Mouse (Mus musculus) olfactory bulb, adult 2 months (tissue): ENCODE measurements around the gene Unc5cl.

Experiments
- CTCF ChIP-seq: fragments of 200-500 bp; IDR thresholded peaks from 2 replicates; pipeline ENCODE4 v1.5.1; 2012; ENCODE audit warnings: low read depth, mild to moderate bottlenecking, low read length, moderate library complexity; ENCODE audit not compliant: insufficient read depth
- POLR2A ChIP-seq: fragments of 200-500 bp; IDR thresholded peaks from 2 replicates; pipeline ENCODE4 v1.6.1; 2012; ENCODE audit warnings: mild to moderate bottlenecking, low read depth, low read length, moderate library complexity; ENCODE audit not compliant: insufficient read depth

DNA sequence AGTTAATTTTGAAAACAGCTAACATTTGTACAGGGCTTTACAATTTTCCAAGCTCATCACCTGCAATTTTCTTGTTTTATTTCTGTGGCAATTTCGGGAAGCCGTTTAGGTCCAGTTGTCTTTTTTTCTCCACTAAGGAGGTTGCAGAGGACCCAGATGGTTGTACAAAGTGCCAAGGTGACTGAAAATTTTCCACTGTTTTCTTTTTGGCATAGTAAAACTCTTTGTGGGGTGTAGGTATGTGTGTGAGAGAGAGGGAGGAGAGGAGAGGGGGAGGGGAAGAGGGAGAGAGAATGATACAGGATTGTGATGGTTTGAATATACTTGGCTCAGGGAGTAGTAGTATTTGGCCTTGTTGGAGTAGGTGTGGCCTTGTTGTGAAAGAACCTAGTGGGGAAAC lies 68.4 kb downstream of the Unc5cl start:
- TF ChIP-seq CTCF, result no peak
- no peak for TF ChIP-seq POLR2A
